ENCODE assay signal across 9 mouse cellular contexts in the genomic region with DNA sequence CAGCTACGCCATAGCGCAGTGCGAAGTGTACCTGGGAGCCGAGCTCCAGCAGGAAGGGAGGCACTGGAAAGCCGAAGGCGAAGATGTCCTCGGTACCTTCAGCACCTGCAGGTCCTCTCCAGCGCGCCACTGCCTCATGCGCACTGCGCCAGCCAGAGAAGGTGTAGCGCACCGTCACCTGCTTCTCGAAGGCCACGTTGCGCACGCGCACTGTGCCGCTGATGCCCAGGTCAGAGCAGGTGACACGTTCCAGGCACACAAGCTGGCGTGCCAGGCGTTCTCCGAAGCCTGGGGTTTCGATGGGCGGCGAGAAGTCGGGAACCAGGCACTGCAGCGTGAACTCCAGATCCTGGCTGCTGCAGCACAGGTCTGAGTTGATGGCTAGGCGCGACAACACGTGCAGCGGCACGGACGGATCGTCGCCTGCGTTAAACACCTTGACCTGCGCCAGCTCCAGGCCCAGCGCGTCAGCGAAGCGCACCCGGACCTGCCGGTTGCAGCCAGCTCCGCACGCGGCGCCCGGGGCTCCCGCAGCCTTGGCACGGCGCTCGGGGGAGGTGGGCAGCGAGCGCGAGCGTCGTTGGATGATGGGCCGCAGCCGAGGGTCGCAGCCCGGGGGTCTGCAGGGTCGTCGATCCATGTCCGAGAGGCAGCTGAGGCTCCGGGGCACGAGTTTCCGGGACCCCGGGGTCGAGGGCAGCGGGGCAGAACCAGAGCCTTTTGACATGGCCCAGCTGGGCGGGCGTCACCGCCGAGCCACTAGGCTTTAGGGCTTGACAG. TPM values are rescaled to one million over a fixed set of nuclear protein-coding genes. Genes with fewer than 3 reads are reported as not detected.
DNase-seq lines count a peak whose midpoint lies in the region; ATAC-seq and TF ChIP-seq lines count a peak whose summit lies in the region.
"Had no signal": no experiment of that assay in that cellular context is flagged by ENCODE, and none has a peak within 500 bp of the region (broad histone marks: within the 10 kb centered on the region; RNA-seq: fewer than 3 reads in every experiment).

No protein-coding gene starts in this region.

- peak overlapping the region; percentile 99 for H3K4me2 ChIP-seq in embryonic facial prominence, embryonic 12.5 days (replicated peaks)
- peak overlapping the region; percentile 96 for H3K4me2 ChIP-seq in heart, postnatal 0 days (ENCODE audit: low read depth, low read length)
- peak overlapping the region; percentile 98 for H3K4me2 ChIP-seq in neural tube, embryonic 13.5 days

- no peaks in the 10 kb centered on the region for H3K36me3 ChIP-seq in ES-E14 (ENCODE audit: control insufficient read depth, insufficient read depth, low read length, poor library complexity, severe bottlenecking)
- no peaks in the 10 kb centered on the region; the same call in 1 of the 2 replicates for H3K36me3 ChIP-seq in embryonic facial prominence, embryonic 12.5 days
- H3K36me3 ChIP-seq in heart, postnatal 0 days (replicated peaks; ENCODE audit: control insufficient read depth, insufficient read depth, low read length) = peaks cover 13% of the 10 kb centered on the region
- peaks cover 6% of the 10 kb centered on the region; the same call in 1 of the 2 replicates for H3K36me3 ChIP-seq in neural tube, embryonic 13.5 days

- H3K9me3 ChIP-seq in ES-E14 (ENCODE audit: control insufficient read depth, insufficient read depth, low read depth, low read length) = no peaks in the 10 kb centered on the region
- H3K9me3 ChIP-seq in embryonic facial prominence, embryonic 12.5 days = no peaks in the 10 kb centered on the region
- no peaks in the 10 kb centered on the region for H3K9me3 ChIP-seq in heart, postnatal 0 days (replicated peaks; ENCODE audit: control insufficient read depth, low read length)
- H3K9me3 ChIP-seq in neural tube, embryonic 13.5 days = no peaks in the 10 kb centered on the region

- intact Hi-C loops in left cerebral cortex, postnatal 14 days (cut with DNase I) = no loop called here

- no peak for TF ChIP-seq CTCF in heart, postnatal 0 days (IDR thresholded peaks at IDR 0.05; ENCODE audit: low read depth)

- H3K27ac ChIP-seq in ES-E14 (ENCODE audit: insufficient read depth, low read depth, low read length, poor library complexity, severe bottlenecking) = no peak overlapping the region
- H3K27ac ChIP-seq in embryonic facial prominence, embryonic 12.5 days = no peak overlapping the region
- H3K27ac ChIP-seq in heart, postnatal 0 days (ENCODE audit: low read depth) = peak overlapping the region; percentile 90
- H3K27ac ChIP-seq in neural tube, embryonic 13.5 days (replicated peaks) = peak overlapping the region; percentile 85

- no peak for ATAC-seq in embryonic facial prominence, embryonic 12.5 days (ENCODE audit: insufficient number of reproducible peaks, insufficient read depth, low FRiP score, low TSS enrichment)
- ATAC-seq in heart, postnatal 0 days (ENCODE audit: insufficient read depth, low read depth) = no peak
- ATAC-seq in neural tube, embryonic 13.5 days (ENCODE audit: low read depth) = peak; percentile 17; the same call in 1 of the 2 replicates
- no peak for ATAC-seq in erythroid progenitor cell, adult 5-6 weeks (replicated peaks; ENCODE audit: low FRiP score, poor library complexity, severe bottlenecking)

- H3K27me3 ChIP-seq in embryonic facial prominence, embryonic 12.5 days = peaks cover 19% of the 10 kb centered on the region
- H3K27me3 ChIP-seq in heart, postnatal 0 days (ENCODE audit: control insufficient read depth, insufficient read depth, low read length) = no peaks in the 10 kb centered on the region
- H3K27me3 ChIP-seq in neural tube, embryonic 13.5 days = peaks cover 24% of the 10 kb centered on the region

- in situ Hi-C loops in ES-E14 (cut with MboI; ENCODE audit: low sequenced_read_pairs in 2 of 2, unreplicated experiment in 2 of 2) = no loop called here

- H3K4me3 ChIP-seq in ES-E14 (ENCODE audit: insufficient read depth in 1 of 2, low read depth in 1 of 2, low read length in 2 of 2, poor library complexity in 1 of 2, severe bottlenecking in 1 of 2) = peak overlapping the region; percentile 66 to 86
- H3K4me3 ChIP-seq in embryonic facial prominence, embryonic 12.5 days = peak overlapping the region; percentile 75
- H3K4me3 ChIP-seq in heart, postnatal 0 days (ENCODE audit: low read depth, low read length) = peak overlapping the region; percentile 68
- peak overlapping the region; percentile 49 for H3K4me3 ChIP-seq in neural tube, embryonic 13.5 days

- H3K4me1 ChIP-seq in ES-E14 (ENCODE audit: control insufficient read depth in 2 of 2, insufficient read depth in 2 of 2, low read length in 2 of 2, poor library complexity in 1 of 2) = peaks cover 3 to 4% of the 10 kb centered on the region in 2 experiments; a peak in 3 of 4 replicates
- H3K4me1 ChIP-seq in embryonic facial prominence, embryonic 12.5 days = peaks cover 16% of the 10 kb centered on the region
- peaks cover 20% of the 10 kb centered on the region for H3K4me1 ChIP-seq in heart, postnatal 0 days (ENCODE audit: control insufficient read depth, insufficient read depth)
- peaks cover 33% of the 10 kb centered on the region for H3K4me1 ChIP-seq in neural tube, embryonic 13.5 days (replicated peaks)

- DNase-seq in adrenal gland, adult 2 months = peak; percentile 27
- DNase-seq in adrenal gland, adult 8-10 months = no peak
- peak; percentile 26 for DNase-seq in ES-E14 (ENCODE audit: low read depth, low spot score)
- no peak for DNase-seq in heart, postnatal 0 days (ENCODE audit: low spot score)
- DNase-seq in left cerebral cortex, postnatal 14 days (ENCODE audit: low spot score in 2 of 2) = peak; percentile 55 to 63

- TF ChIP-seq EP300 in heart, postnatal 0 days (IDR thresholded peaks at IDR 0.05; ENCODE audit: low read depth) = no peak

- H3K9ac ChIP-seq in ES-E14 (ENCODE audit: insufficient read depth, low read depth, low read length, poor library complexity, severe bottlenecking) = peak overlapping the region; percentile 59; the same call in 1 of the 2 replicates
- H3K9ac ChIP-seq in embryonic facial prominence, embryonic 12.5 days = peak overlapping the region; percentile 72
- peak overlapping the region; percentile 49 for H3K9ac ChIP-seq in heart, postnatal 0 days (replicated peaks; ENCODE audit: low read depth, low read length)
- H3K9ac ChIP-seq in neural tube, embryonic 13.5 days = peak overlapping the region; percentile 67

- 14% methylated on average over 75 of the region's 75 CpGs for WGBS in embryonic facial prominence, embryonic 12.5 days
- 12% methylated on average over 71 of the region's 75 CpGs for whole genome bisulfite sequencing in heart, postnatal 0 days
- WGBS in neural tube, embryonic 13.5 days = 16% methylated on average over 75 of the region's 75 CpGs

RNA-seq across cellular contexts. Expression of gene Ppp1r3d, which starts 0.6 kb away (rescaled TPM):
- 1 to 10 TPM; 2.8 to 7.8 TPM for total RNA-seq in adrenal gland, adult 2 months (2021)
- 7.0 and 8.8 TPM in 2 replicates for polyA plus RNA-seq in adrenal gland, adult 2 months (2012; rRNA removed)
- 1 to 10 TPM; 1.9 to 5.1 (median 3.0) TPM for total RNA-seq in adrenal gland, adult 8-10 months (2022)
- 0.49 and 0.53 TPM in 2 replicates for total RNA-seq in ES-E14 (2012; rRNA removed)
- polyA plus RNA-seq in embryonic facial prominence, embryonic 12.5 days (2016; fragmentation: Nextera tagmentation; extraction: Ambion mirVana) = 4.6 and 4.9 TPM in 2 replicates
- 38.3 and 52.8 TPM in 2 replicates for total RNA-seq in heart, postnatal 0 days (2014; rRNA removed; ENCODE audit: low replicate concordance)
- 20.6 and 21.2 TPM in 2 replicates for polyA plus RNA-seq in heart, postnatal 0 days (2015; fragmentation: Nextera tagmentation; extraction: Ambion mirVana)
- 10 to 100 TPM in 1 of 2 experiments, 1 to 10 TPM in 1; 9.9 to 10.3 TPM for total RNA-seq in left cerebral cortex, postnatal 14 days (2021)
- polyA plus RNA-seq in neural tube, embryonic 13.5 days (2015; fragmentation: Nextera tagmentation; extraction: Ambion mirVana) = 4.8 and 5.2 TPM in 2 replicates
- 1.8 and 2.1 TPM in 2 replicates for total RNA-seq in erythroid progenitor cell, adult 5-6 weeks (2015; ENCODE audit: low replicate concordance)
- total RNA-seq in erythroid progenitor cell, adult 5-6 weeks (2017; ENCODE audit: low replicate concordance) = 0.45 and 0.90 TPM in 2 replicates

RNA-seq across cellular contexts. Expression of gene Fam217b, which starts 0.7 kb away (rescaled TPM):
- 1 to 10 TPM; 3.2 to 8.7 TPM for total RNA-seq in adrenal gland, adult 2 months (2021)
- 2.4 and 2.6 TPM in 2 replicates for polyA plus RNA-seq in adrenal gland, adult 2 months (2012; rRNA removed)
- 1 to 10 TPM; 4.6 to 7.0 (median 5.6) TPM for total RNA-seq in adrenal gland, adult 8-10 months (2022)
- total RNA-seq in ES-E14 (2012; rRNA removed) = 0.74 and 0.76 TPM in 2 replicates
- 4.7 and 6.4 TPM in 2 replicates for polyA plus RNA-seq in embryonic facial prominence, embryonic 12.5 days (2016; fragmentation: Nextera tagmentation; extraction: Ambion mirVana)
- 4.6 and 5.0 TPM in 2 replicates for total RNA-seq in heart, postnatal 0 days (2014; rRNA removed; ENCODE audit: low replicate concordance)
- polyA plus RNA-seq in heart, postnatal 0 days (2015; fragmentation: Nextera tagmentation; extraction: Ambion mirVana) = 6.0 and 8.0 TPM in 2 replicates
- total RNA-seq in left cerebral cortex, postnatal 14 days (2021) = 10 to 100 TPM; 43.6 to 47.4 TPM
- polyA plus RNA-seq in neural tube, embryonic 13.5 days (2015; fragmentation: Nextera tagmentation; extraction: Ambion mirVana) = 10.0 and 11.0 TPM in 2 replicates
- 1.1 and 1.7 TPM in 2 replicates for total RNA-seq in erythroid progenitor cell, adult 5-6 weeks (2015; ENCODE audit: low replicate concordance)
- total RNA-seq in erythroid progenitor cell, adult 5-6 weeks (2017; ENCODE audit: low replicate concordance) = 0.76 and 1.4 TPM in 2 replicates

RNA-seq across cellular contexts. Expression of gene Sycp2, which starts 6.2 kb away (rescaled TPM):
- under 1 TPM; 0.06 to 0.21 TPM for total RNA-seq in adrenal gland, adult 2 months (2021)
- polyA plus RNA-seq in adrenal gland, adult 2 months (2012; rRNA removed) = not detected in 2 replicates
- under 1 TPM in 3 of 4 experiments, not detected in 1; 0.15 to 0.65 (median 0.32) TPM for total RNA-seq in adrenal gland, adult 8-10 months (2022)
- total RNA-seq in ES-E14 (2012; rRNA removed) = 0.95 and 1.4 TPM in 2 replicates
- polyA plus RNA-seq in embryonic facial prominence, embryonic 12.5 days (2016; fragmentation: Nextera tagmentation; extraction: Ambion mirVana) = 0.06 and 0.13 TPM in 2 replicates
- not detected in 2 replicates for total RNA-seq in heart, postnatal 0 days (2014; rRNA removed; ENCODE audit: low replicate concordance)
- 0.07 and 0.12 TPM in 2 replicates for polyA plus RNA-seq in heart, postnatal 0 days (2015; fragmentation: Nextera tagmentation; extraction: Ambion mirVana)
- under 1 TPM; 0.55 TPM for total RNA-seq in left cerebral cortex, postnatal 14 days (2021)
- 0.17 and 0.34 TPM in 2 replicates for polyA plus RNA-seq in neural tube, embryonic 13.5 days (2015; fragmentation: Nextera tagmentation; extraction: Ambion mirVana)
- total RNA-seq in erythroid progenitor cell, adult 5-6 weeks (2015; ENCODE audit: low replicate concordance) = 6.3 TPM in 1 of 2 replicates, not detected in the other
- 2.9 TPM in 1 of 2 replicates, not detected in the other for total RNA-seq in erythroid progenitor cell, adult 5-6 weeks (2017; ENCODE audit: low replicate concordance)

RNA-seq across cellular contexts. Expression of gene Cdh26, which starts 16.7 kb away (rescaled TPM):
- not detected for total RNA-seq in adrenal gland, adult 2 months (2021)
- not detected in 2 replicates for polyA plus RNA-seq in adrenal gland, adult 2 months (2012; rRNA removed)
- total RNA-seq in adrenal gland, adult 8-10 months (2022) = not detected
- total RNA-seq in ES-E14 (2012; rRNA removed) = 0.22 and 0.26 TPM in 2 replicates
- 0.45 and 0.58 TPM in 2 replicates for polyA plus RNA-seq in embryonic facial prominence, embryonic 12.5 days (2016; fragmentation: Nextera tagmentation; extraction: Ambion mirVana)
- 0.31 TPM in 1 of 2 replicates, not detected in the other for total RNA-seq in heart, postnatal 0 days (2014; rRNA removed; ENCODE audit: low replicate concordance)
- polyA plus RNA-seq in heart, postnatal 0 days (2015; fragmentation: Nextera tagmentation; extraction: Ambion mirVana) = 0.31 and 0.34 TPM in 2 replicates
- under 1 TPM; 0.21 to 0.31 TPM for total RNA-seq in left cerebral cortex, postnatal 14 days (2021)
- not detected in 2 replicates for polyA plus RNA-seq in neural tube, embryonic 13.5 days (2015; fragmentation: Nextera tagmentation; extraction: Ambion mirVana)
- not detected in 2 replicates for total RNA-seq in erythroid progenitor cell, adult 5-6 weeks (2015; ENCODE audit: low replicate concordance)
- not detected in 2 replicates for total RNA-seq in erythroid progenitor cell, adult 5-6 weeks (2017; ENCODE audit: low replicate concordance)
- total RNA-seq: neutrophil, adult 5-6 weeks had no signal

Comparison
In these comparisons a context has a peak if more than half of its experiments do, and no peak if none do; other contexts are left out.
1. DNase-seq: peak in adrenal gland, adult 2 months (single experiment), ES-E14 (single experiment) and left cerebral cortex, postnatal 14 days (2 of 2); none in adrenal gland, adult 8-10 months (single experiment) and heart, postnatal 0 days (single experiment).
2. H3K27ac ChIP-seq: peak in heart, postnatal 0 days (single experiment) and neural tube, embryonic 13.5 days (single experiment); none in ES-E14 (single experiment) and embryonic facial prominence, embryonic 12.5 days (single experiment).
3. Peak in every context shown above with its lines, with median percentiles within 50 percentile points of each other: H3K4me3 ChIP-seq, H3K9ac ChIP-seq and H3K4me2 ChIP-seq.